Mouse (Mus musculus) C2C12 (cell line): ENCODE data around the gene Cnksr3.

Experiments used
- CTCF ChIP-seq: IDR thresholded peaks from one replicate; pipeline ENCODE4 v1.5.1; 2011; ENCODE audit not compliant: control insufficient read depth, insufficient read depth, insufficient read length
- MAX ChIP-seq: IDR thresholded peaks from one replicate; pipeline ENCODE4 v1.6.1; 2011; ENCODE audit warnings: mild to moderate bottlenecking, control low read depth
- MYOD1 ChIP-seq: IDR thresholded peaks from one replicate; pipeline ENCODE4 v1.6.1; 2011; ENCODE audit warnings: low read depth; ENCODE audit not compliant: control insufficient read depth, insufficient read length

- TF ChIP-seq CTCF = no peak
- no peak for TF ChIP-seq MAX
- TF ChIP-seq MYOD1 = peak; percentile 38
These were observed 62.1 kb downstream of the Cnksr3 start for GRCm38 (mm10) chr10:7149671-7150595.
